Mouse (Mus musculus): ENCODE measurements around the gene Igflr1.
A peak's percentile ranks its signal among the peaks of the same experiment; 100 is the strongest.

Igflr1 gene

GRCm38 (mm10) chr7:30553810-30554584, 11.2 kb upstream of the Igflr1 start:
- no peak for DNase-seq

GRCm38 (mm10) chr7:30556894-30557536, 8.2 kb upstream of the Igflr1 start:
- DNase-seq, result peak; percentile 74

GRCm38 (mm10) chr7:30557901-30558514, 7.2 kb upstream of the Igflr1 start:
- DNase-seq, result no peak

GRCm38 (mm10) chr7:30558656-30559442, 6.4 kb upstream of the Igflr1 start:
- no peak for DNase-seq

GRCm38 (mm10) chr7:30559443-30559954, 5.7 kb upstream of the Igflr1 start, which contains the start of gene Lin37:
TSS of gene Lin37 (minus strand) at chr7:30559838.
- DNase-seq, result peak; percentile 92

- no peak for DNase-seq
These were observed 4.9 kb upstream of the Igflr1 start for GRCm38 (mm10) chr7:30560296-30560695.

- peak; percentile 45 for DNase-seq
These were observed 2.6 kb upstream of the Igflr1 start for GRCm38 (mm10) chr7:30562526-30563116.

GRCm38 (mm10) chr7:30563117-30563905, 1.9 kb upstream of the Igflr1 start, which contains the start of the genes U2af1l4, Gm49396 and Psenen:
TSS of gene U2af1l4 (plus strand) at chr7:30563301.
TSS of gene Gm49396 (plus strand) at chr7:30563344.
TSS of gene Psenen (minus strand) at chr7:30563627.
- DNase-seq, result peak; percentile 97

- DNase-seq, result peak; percentile 55
These were observed 1.3 kb upstream of the Igflr1 start for GRCm38 (mm10) chr7:30563906-30564280.

- DNase-seq, result no peak
These were observed 806 bp downstream of the Igflr1 start for GRCm38 (mm10) chr7:30566033-30566432.

- DNase-seq, result no peak
These were observed 2.3 kb downstream of the Igflr1 start for GRCm38 (mm10) chr7:30567555-30567954.

GRCm38 (mm10) chr7:30572389-30572788, 7.2 kb downstream of the Igflr1 start:
- no peak for DNase-seq

GRCm38 (mm10) chr7:30572969-30573368, 7.7 kb downstream of the Igflr1 start:
- no peak for DNase-seq

- no peak for DNase-seq
These were observed 14.7 kb downstream of the Igflr1 start for GRCm38 (mm10) chr7:30579950-30580349.

GRCm38 (mm10) chr7:30581547-30581946, 16.3 kb downstream of the Igflr1 start:
- DNase-seq, result no peak

- DNase-seq, result no peak
These were observed 19.1 kb downstream of the Igflr1 start for GRCm38 (mm10) chr7:30584339-30584738.

- no peak for DNase-seq
These were observed 19.9 kb downstream of the Igflr1 start for GRCm38 (mm10) chr7:30585170-30585569.

GRCm38 (mm10) chr7:30586455-30587020, 21.3 kb downstream of the Igflr1 start:
- no peak for DNase-seq

GRCm38 (mm10) chr7:30587842-30588667, 22.8 kb downstream of the Igflr1 start:
- peak; percentile 75 for DNase-seq
